Mouse (Mus musculus): Measurements from ENCODE around the gene Copg2. TPM values are rescaled to one million over a fixed set of nuclear protein-coding genes. Genes with fewer than 3 reads are reported as not detected.
A peak's percentile ranks its signal among the peaks of the same experiment; 100 is the strongest.

Gene Copg2
- polyA plus RNA-seq, 1 experiment from 2014 or later = 58.4 TPM

DNA sequence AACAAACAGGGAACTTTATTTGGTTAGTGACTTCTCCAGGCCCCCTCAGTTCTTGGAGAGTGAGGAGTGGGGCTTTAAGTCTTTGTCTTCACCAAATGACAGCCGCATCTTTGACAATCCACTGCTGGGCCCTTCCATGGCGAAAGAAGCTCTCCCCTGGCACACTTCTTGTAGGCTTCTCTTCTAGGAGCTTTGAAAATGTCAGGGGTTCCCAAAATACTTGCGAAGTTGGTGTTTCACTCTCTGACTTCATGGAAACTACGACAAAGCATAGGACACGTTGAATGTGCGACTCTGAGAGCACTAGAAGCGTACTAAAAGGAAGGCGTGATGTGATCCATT is 363 bp upstream of the Copg2 start:
- ATAC-seq = no peak
- in situ Hi-C loops (cut with MboI; ENCODE audit: low pct_unique_long_range_greater_than_20kb) = no loop called here

DNA sequence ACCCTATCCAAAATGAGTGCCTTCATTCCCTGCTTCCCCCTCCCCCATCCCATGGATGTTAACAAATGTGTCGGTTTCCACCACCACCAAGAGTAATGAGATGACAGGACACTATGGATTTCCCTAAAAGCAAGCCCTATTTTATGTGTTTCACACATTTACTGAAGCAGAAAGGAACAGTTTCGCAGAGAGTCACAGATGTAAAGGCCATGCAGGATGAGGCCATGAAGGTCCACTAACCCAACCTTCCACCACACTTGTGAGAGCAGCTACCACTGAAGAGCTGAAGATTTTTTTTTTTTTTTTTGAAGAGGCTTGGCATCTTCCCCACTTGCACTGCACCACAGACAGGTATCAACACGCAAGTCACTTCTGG is 787 bp downstream of the Copg2 start:
- POLR2A ChIA-PET = interaction anchor here (0.7 kb wide), 1 partner anchor 413 kb away, joined by 3 read pairs; no protein-coding TSS in a partner anchor
- in situ Hi-C loops (cut with MboI; ENCODE audit: low pct_unique_long_range_greater_than_20kb) = no loop called here
- H3K27me3 ChIP-seq = peaks cover 6% of the 10 kb centered on the region
- TF ChIP-seq CTCF (IDR thresholded peaks at IDR 0.05) = no peak
- DNase-seq (ENCODE audit: low read depth, low spot score) (no peak), ATAC-seq (peak; percentile 24)
- CTCF ChIA-PET = no interaction called here

More for the DNA sequence above, 363 bp upstream of the Copg2 start:
- ChIA-PET CTCF (no interaction called here), POLR2A (interaction anchor here (0.7 kb wide), 1 partner anchor 129 kb away, joined by 3 read pairs; no protein-coding TSS in a partner anchor)
- peaks cover 14% of the 10 kb centered on the region for H3K27me3 ChIP-seq
- DNase-seq (ENCODE audit: low read depth, low spot score) = no peak
- TF ChIP-seq CTCF (IDR thresholded peaks at IDR 0.05) = no peak

DNA sequence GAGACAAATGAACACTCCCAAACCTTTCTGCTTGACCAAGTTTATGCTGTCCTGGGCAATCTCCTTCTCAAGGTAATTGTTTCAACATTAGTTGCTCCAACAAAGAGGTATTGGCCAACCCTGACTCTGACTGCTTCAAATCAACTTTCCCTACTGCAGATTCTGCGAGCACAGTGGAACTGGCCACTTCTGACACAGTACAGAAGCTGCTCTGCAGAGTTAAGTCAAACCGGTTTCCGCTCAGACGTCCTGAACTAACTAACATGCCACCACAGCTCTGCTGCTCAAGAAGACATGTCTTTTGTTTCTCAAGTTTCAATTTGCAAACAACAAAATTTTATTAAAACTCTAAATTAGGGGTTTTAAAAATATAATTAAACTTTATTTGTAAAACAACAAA is 3.5 kb downstream of the Copg2 start:
- in situ Hi-C loops (cut with MboI; ENCODE audit: low pct_unique_long_range_greater_than_20kb) = no loop called here
- ChIA-PET POLR2A (no interaction called here), CTCF (no interaction called here)
- ATAC-seq (no peak), DNase-seq (ENCODE audit: low read depth, low spot score) (no peak)
- TF ChIP-seq CTCF (IDR thresholded peaks at IDR 0.05) = no peak
- H3K27me3 ChIP-seq = no peaks in the 10 kb centered on the region

DNA sequence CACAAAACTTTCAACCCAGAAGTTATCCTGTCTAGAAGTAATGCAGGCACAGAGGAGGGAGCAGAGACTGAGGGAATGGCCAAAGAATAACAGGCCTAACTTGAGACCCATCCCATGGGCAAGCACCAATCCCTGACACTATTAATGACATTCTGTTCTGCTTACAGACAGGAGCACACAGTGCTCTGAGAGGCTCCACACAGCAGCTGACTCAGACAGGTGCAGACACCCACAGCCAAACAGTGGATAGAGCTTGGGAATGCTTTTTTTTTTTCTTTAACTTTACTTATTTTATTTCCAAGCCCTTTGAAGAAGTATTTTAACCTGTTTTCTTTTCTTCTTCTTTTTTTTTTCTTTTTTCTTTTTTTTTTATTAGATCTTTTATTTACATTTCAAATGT is 4.8 kb downstream of the Copg2 start:
- ATAC-seq = no peak
- in situ Hi-C loops (cut with MboI; ENCODE audit: low pct_unique_long_range_greater_than_20kb) = no loop called here
- ChIA-PET CTCF (no interaction called here), POLR2A (no interaction called here)
- no peaks in the 10 kb centered on the region for H3K27me3 ChIP-seq
- TF ChIP-seq CTCF (IDR thresholded peaks at IDR 0.05) = no peak
- DNase-seq (ENCODE audit: low read depth, low spot score) = no peak

DNA sequence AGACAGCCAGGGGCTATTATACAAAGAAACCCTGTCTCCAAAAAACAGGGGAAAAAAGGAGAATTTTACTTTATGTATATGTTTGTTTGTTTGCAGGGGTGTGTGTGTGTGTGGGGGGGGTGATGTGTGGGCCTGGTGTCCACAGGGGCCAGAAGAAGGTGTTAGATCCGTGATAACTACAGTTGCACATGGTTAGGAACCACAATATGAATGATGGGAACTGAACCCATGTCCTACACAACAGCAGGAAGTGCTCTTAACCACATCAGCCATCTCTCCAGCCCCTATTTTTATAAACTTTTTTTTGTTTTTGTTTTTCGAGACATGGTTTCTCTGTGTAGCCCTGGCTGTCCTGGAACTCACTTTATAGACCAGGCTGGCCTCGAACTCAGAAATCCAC is 11.7 kb downstream of the Copg2 start:
- ChIA-PET CTCF (no interaction called here), POLR2A (no interaction called here)
- in situ Hi-C loops (cut with MboI; ENCODE audit: low pct_unique_long_range_greater_than_20kb) = no loop called here
- ATAC-seq (no peak), DNase-seq (ENCODE audit: low read depth, low spot score) (no peak)
- TF ChIP-seq CTCF (IDR thresholded peaks at IDR 0.05) = no peak
- H3K27me3 ChIP-seq = no peaks in the 10 kb centered on the region

DNA sequence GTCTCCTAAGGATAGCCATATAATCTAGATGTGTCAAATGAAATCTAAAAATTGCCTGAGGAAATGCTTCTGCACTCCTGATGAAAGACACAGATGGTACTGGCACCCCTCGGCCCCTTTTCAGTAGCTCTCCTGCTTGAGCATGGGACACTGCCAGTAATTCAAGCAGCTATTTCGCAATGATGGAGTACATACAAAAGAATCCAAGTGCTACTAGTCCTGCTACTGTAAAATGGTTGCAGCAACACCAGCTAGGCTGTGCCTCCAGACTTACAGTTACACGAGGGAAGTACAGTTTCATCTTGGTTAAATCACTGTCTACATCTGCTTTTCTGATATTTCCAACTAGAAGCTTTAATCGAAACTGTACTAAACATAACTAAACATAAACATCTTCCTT is 13.1 kb downstream of the Copg2 start:
- in situ Hi-C loops (cut with MboI; ENCODE audit: low pct_unique_long_range_greater_than_20kb) = no loop called here
- ATAC-seq = no peak
- ChIA-PET CTCF (interaction anchor here (2.5 kb wide), 1 partner anchor 15 kb away, joined by 8 read pairs; no protein-coding TSS in a partner anchor), POLR2A (interaction anchor here (0.7 to 1.5 kb wide), 2 partner anchors 19 to 28 kb away, joined by 3 to 4 read pairs; no protein-coding TSS in a partner anchor)
- DNase-seq (ENCODE audit: low read depth, low spot score) = no peak
- TF ChIP-seq CTCF (IDR thresholded peaks at IDR 0.05) = no peak
- H3K27me3 ChIP-seq = no peaks in the 10 kb centered on the region

DNA sequence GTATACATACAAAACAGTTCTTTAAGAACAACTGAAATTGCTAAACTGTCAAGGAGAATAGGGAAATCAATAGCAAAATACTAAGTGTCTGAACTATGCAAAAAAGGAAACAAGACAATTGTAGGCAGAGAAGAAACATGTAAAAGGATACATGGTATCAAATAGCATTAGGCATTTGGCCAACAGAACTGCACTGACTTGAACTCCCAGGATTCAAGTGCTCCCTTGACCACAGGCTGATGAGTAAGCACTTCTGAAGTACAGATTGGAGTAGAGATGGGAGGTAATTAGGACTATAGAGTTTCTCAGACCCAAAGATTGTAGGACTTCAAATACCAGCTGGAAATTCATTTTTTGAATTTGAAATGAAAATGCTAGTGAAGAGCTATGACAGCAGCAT is 19.9 kb downstream of the Copg2 start:
- ChIA-PET CTCF (no interaction called here), POLR2A (no interaction called here)
- DNase-seq (ENCODE audit: low read depth, low spot score) (no peak), ATAC-seq (no peak)
- in situ Hi-C loops (cut with MboI; ENCODE audit: low pct_unique_long_range_greater_than_20kb) = no loop called here
- TF ChIP-seq CTCF (IDR thresholded peaks at IDR 0.05) = no peak
- H3K27me3 ChIP-seq = no peaks in the 10 kb centered on the region

DNA sequence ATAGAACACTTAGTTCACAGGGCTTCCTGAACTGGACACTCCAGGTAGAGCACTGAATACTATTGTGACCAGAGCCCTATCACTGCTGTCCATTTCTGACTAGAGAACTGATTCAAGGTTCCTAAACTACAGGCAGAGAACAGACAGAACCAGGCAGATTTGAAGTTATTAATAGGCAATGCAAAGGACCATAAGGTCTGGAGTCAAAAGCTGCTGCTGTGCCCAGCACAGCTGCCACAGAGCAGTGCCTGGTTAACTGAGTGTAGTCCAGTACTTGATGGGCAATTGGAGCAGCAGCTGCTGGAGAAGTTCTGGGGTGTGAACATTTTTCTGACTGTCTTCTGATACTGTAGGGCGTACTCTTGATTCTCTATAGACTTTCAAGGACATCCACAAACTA is 30.1 kb downstream of the Copg2 start:
- in situ Hi-C loops (cut with MboI; ENCODE audit: low pct_unique_long_range_greater_than_20kb) = no loop called here
- ATAC-seq (no peak), DNase-seq (ENCODE audit: low read depth, low spot score) (no peak)
- ChIA-PET POLR2A (no interaction called here), CTCF (no interaction called here)
- H3K27me3 ChIP-seq = no peaks in the 10 kb centered on the region
- TF ChIP-seq CTCF (IDR thresholded peaks at IDR 0.05) = no peak

DNA sequence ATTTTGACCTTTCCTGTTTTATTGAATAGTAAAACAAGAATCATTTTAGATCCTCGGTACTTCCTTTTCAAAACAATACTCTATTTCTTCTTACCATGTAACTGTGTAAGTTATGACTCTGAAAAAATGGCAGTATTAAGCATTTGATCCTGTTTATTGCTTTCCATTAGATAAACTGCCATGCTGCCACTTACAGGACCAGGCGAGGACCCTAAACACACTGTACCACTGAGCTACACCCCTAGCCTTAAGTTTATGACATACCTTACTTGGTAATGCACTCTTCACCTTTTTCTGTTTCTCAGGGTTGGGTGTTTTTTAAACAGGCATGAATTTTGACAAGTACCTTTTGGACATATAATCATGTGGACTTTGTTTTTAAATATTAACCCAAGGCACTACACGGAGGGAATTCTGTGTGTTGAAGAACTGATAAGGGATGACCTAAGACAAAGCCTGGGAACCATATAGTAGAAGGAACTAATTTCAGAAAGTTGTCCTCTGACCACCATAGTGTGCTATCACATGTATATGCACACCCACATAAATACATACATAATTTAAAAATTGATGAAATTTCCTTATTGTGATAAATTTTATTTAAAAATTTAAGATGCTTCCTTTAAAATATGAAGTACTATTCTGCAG is 31.4 kb downstream of the Copg2 start:
- ATAC-seq (no peak), DNase-seq (ENCODE audit: low read depth, low spot score) (no peak)
- ChIA-PET POLR2A (interaction anchor here (0.7 kb wide), 1 partner anchor 18 kb away, joined by 4 read pairs; no protein-coding TSS in a partner anchor), CTCF (no interaction called here)
- no peak for TF ChIP-seq CTCF (IDR thresholded peaks at IDR 0.05)
- in situ Hi-C loops (cut with MboI; ENCODE audit: low pct_unique_long_range_greater_than_20kb) = no loop called here
- no peaks in the 10 kb centered on the region for H3K27me3 ChIP-seq

DNA sequence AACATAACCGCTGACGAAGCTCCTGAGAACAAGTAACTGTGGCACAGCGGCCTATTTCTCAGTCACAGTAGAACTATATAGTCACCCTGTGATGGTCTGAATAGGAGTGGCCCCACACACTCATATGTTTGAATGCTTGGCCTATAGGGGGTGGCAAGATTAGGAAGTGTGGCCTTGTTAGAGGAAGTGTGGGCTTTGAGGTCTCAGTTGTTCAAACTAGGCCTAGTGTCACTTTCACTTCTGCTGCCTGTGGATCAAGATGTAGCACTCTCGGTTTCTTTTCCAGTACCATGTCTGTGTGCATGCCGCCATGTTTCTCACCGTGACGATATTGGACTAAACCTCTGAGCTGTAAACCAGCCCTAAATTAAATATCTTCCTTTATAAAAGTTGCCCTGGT is 40.6 kb downstream of the Copg2 start:
- ChIA-PET CTCF (no interaction called here), POLR2A (interaction anchor here (0.9 to 1.0 kb wide), 2 partner anchors 27 to 343 kb away, joined by 3 read pairs; no protein-coding TSS in a partner anchor)
- TF ChIP-seq CTCF (IDR thresholded peaks at IDR 0.05) = no peak
- DNase-seq (ENCODE audit: low read depth, low spot score) (no peak), ATAC-seq (no peak)
- H3K27me3 ChIP-seq = no peaks in the 10 kb centered on the region
- in situ Hi-C loops (cut with MboI; ENCODE audit: low pct_unique_long_range_greater_than_20kb) = no loop called here

DNA sequence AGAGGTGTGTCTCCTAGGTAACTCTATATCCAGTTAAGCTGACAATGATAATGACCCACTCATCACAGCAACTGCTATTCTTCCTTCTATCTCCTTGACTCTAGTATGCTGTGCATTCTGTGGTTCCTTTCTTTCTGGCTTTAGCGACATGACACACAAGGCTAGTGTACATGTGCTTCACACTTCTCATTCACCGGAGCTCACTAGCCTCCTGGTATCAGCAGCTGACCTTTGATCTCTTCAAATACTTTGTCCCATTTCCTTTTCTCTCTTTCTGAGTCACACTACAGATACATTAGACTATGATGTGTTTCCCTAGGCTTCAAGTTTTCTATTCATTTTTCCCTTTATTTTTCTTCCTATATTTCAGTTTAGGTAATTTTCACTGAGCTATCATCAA is 41.4 kb downstream of the Copg2 start:
- in situ Hi-C loops (cut with MboI; ENCODE audit: low pct_unique_long_range_greater_than_20kb) = no loop called here
- no peak for ATAC-seq
- CTCF ChIA-PET = interaction anchor here (1.0 kb wide), 1 partner anchor 13 kb away, joined by 3 read pairs; no protein-coding TSS in a partner anchor
- TF ChIP-seq CTCF (IDR thresholded peaks at IDR 0.05) = no peak
- POLR2A ChIA-PET = interaction anchor here (1.0 kb wide), 1 partner anchor 28 kb away, joined by 3 read pairs; no protein-coding TSS in a partner anchor
- H3K27me3 ChIP-seq = no peaks in the 10 kb centered on the region
- DNase-seq (ENCODE audit: low read depth, low spot score) = no peak

DNA sequence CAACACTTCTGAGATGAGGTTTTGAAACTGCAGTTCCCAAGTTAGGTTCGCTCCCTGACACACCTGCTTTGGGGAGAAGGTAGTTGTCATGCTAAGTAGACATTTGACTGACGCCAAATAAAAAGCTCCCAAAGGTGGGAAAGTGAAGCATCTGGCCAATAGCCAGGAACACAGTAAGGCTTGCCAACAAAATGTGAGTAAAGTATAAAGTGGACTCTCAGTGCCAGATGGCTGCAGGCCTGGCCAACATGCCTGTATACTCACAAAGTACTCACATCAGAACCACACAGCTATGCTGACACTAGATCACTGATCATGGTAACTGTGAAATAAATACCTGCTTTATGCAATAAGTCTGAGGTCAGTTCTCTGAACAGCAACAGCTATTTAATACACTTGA is 46.8 kb downstream of the Copg2 start:
- ChIA-PET POLR2A (no interaction called here), CTCF (no interaction called here)
- DNase-seq (ENCODE audit: low read depth, low spot score) (no peak), ATAC-seq (no peak)
- TF ChIP-seq CTCF (IDR thresholded peaks at IDR 0.05) = no peak
- H3K27me3 ChIP-seq = no peaks in the 10 kb centered on the region
- in situ Hi-C loops (cut with MboI; ENCODE audit: low pct_unique_long_range_greater_than_20kb) = no loop called here
